Mouse (Mus musculus): ENCODE measurements around the gene Ifitm1. TPM values are rescaled to one million over a fixed set of nuclear protein-coding genes. Genes with fewer than 3 reads are reported as not detected.

Gene Ifitm1
- 1 to 10 TPM; 2.0 to 3.4 TPM for total RNA-seq (2021)
- long read RNA-seq, experiment 1, partial matches to known transcripts = 0 of 1 reads
- long read RNA-seq, experiment 1, other reads (novel, unspliced or antisense) = 0 of 1 reads
- long read RNA-seq, experiment 2, partial matches to known transcripts = 0 of 1 reads
- long read RNA-seq, experiment 2, other reads (novel, unspliced or antisense) = 0 of 1 reads

- no peak for DNase-seq (ENCODE audit: low spot score in 2 of 2)
These were observed at the start of gene Ifitm1 for GRCm38 (mm10) chr7:140966921-140967320. Gene Ifitm1 (plus strand): TSS chr7:140967221.

- DNase-seq (ENCODE audit: low spot score in 2 of 2) = no peak
These were observed 47.1 kb upstream of the Ifitm1 start for GRCm38 (mm10) chr7:140919911-140920310.

GRCm38 (mm10) chr7:140920418-140921029 lies 46.5 kb upstream of the Ifitm1 start, which contains the start of gene Nlrp6:
Gene Nlrp6 (plus strand): TSS chr7:140920902.
- DNase-seq (ENCODE audit: low spot score in 2 of 2) = no peak

GRCm38 (mm10) chr7:140921225-140921975 lies 45.6 kb upstream of the Ifitm1 start:
- DNase-seq (ENCODE audit: low spot score in 2 of 2) = no peak

GRCm38 (mm10) chr7:140922398-140923069 lies 44.5 kb upstream of the Ifitm1 start:
- DNase-seq (ENCODE audit: low spot score in 2 of 2) = peak; percentile 41 to 42

- DNase-seq (ENCODE audit: low spot score in 2 of 2) = peak in 1 of 2 experiments; percentile 12
These were observed 43.8 kb upstream of the Ifitm1 start for GRCm38 (mm10) chr7:140923070-140923775.

- DNase-seq (ENCODE audit: low spot score in 2 of 2) = no peak
These were observed 39.8 kb upstream of the Ifitm1 start for GRCm38 (mm10) chr7:140927181-140927580.

- no peak for DNase-seq (ENCODE audit: low spot score in 2 of 2)
These were observed 28.6 kb upstream of the Ifitm1 start for GRCm38 (mm10) chr7:140938436-140938835.

GRCm38 (mm10) chr7:140938896-140939295 lies 28.1 kb upstream of the Ifitm1 start:
- no peak for DNase-seq (ENCODE audit: low spot score in 2 of 2)

- DNase-seq (ENCODE audit: low spot score in 2 of 2) = no peak
These were observed 27.3 kb upstream of the Ifitm1 start for GRCm38 (mm10) chr7:140939669-140940171.

- DNase-seq (ENCODE audit: low spot score in 2 of 2) = peak; percentile 58 to 73
These were observed 25.6 kb upstream of the Ifitm1 start, which contains the start of gene Pgghg for GRCm38 (mm10) chr7:140941222-140942051. Gene Pgghg (plus strand): TSS chr7:140941391.

- no peak for DNase-seq (ENCODE audit: low spot score in 2 of 2)
These were observed 24.7 kb upstream of the Ifitm1 start for GRCm38 (mm10) chr7:140942341-140942740.

GRCm38 (mm10) chr7:140942811-140943210 lies 24.2 kb upstream of the Ifitm1 start:
- DNase-seq (ENCODE audit: low spot score in 2 of 2) = no peak

GRCm38 (mm10) chr7:140943356-140943755 lies 23.7 kb upstream of the Ifitm1 start:
- DNase-seq (ENCODE audit: low spot score in 2 of 2) = no peak

GRCm38 (mm10) chr7:140944236-140944635 lies 22.8 kb upstream of the Ifitm1 start:
- DNase-seq (ENCODE audit: low spot score in 2 of 2) = no peak

- DNase-seq (ENCODE audit: low spot score in 2 of 2) = no peak
These were observed 21.8 kb upstream of the Ifitm1 start for GRCm38 (mm10) chr7:140945247-140945646.

GRCm38 (mm10) chr7:140946311-140946710 lies 20.7 kb upstream of the Ifitm1 start:
- no peak for DNase-seq (ENCODE audit: low spot score in 2 of 2)

- DNase-seq (ENCODE audit: low spot score in 2 of 2) = no peak
These were observed 20.0 kb upstream of the Ifitm1 start for GRCm38 (mm10) chr7:140946980-140947379.

- DNase-seq (ENCODE audit: low spot score in 2 of 2) = no peak
These were observed 18.9 kb upstream of the Ifitm1 start for GRCm38 (mm10) chr7:140948161-140948560.

GRCm38 (mm10) chr7:140949255-140949654 lies 17.8 kb upstream of the Ifitm1 start:
- no peak for DNase-seq (ENCODE audit: low spot score in 2 of 2)
